Mouse (Mus musculus): ENCODE measurements around the gene Mcrs1. TPM values are rescaled to one million over a fixed set of nuclear protein-coding genes. Genes with fewer than 3 reads are reported as not detected.
A peak's percentile ranks its signal among the peaks of the same experiment; 100 is the strongest.

Gene Mcrs1
- 114 and 129 TPM in 2 replicates for polyA plus RNA-seq (2015; fragmentation: Nextera tagmentation; extraction: Ambion mirVana)

GRCm38 (mm10) chr15:99251626-99252380, at the start of gene Mcrs1:
Gene Mcrs1 (minus strand): TSS chr15:99251961.
- H3K36me3 ChIP-seq = peaks cover 27% of the 10 kb centered on the region
- no peaks in the 10 kb centered on the region for H3K9me3 ChIP-seq
- ATAC-seq (ENCODE audit: insufficient number of reproducible peaks, low FRiP score, low TSS enrichment, low read depth) = peak; percentile 95
- H3K4me3 ChIP-seq = peak within 1 kb of the TSS; percentile 70
- H3K4me1 ChIP-seq = peaks cover 15% of the 10 kb centered on the region; the same call in 1 of the 2 replicates
- peak within 1 kb of the TSS; percentile 73 for H3K4me2 ChIP-seq
- H3K27ac ChIP-seq = peak within 1 kb of the TSS; percentile 98
- WGBS = under 1% methylated on average over 52 of the region's 52 CpGs
- H3K27me3 ChIP-seq = no peaks in the 10 kb centered on the region
- H3K9ac ChIP-seq = peak within 1 kb of the TSS; percentile 37

DNA sequence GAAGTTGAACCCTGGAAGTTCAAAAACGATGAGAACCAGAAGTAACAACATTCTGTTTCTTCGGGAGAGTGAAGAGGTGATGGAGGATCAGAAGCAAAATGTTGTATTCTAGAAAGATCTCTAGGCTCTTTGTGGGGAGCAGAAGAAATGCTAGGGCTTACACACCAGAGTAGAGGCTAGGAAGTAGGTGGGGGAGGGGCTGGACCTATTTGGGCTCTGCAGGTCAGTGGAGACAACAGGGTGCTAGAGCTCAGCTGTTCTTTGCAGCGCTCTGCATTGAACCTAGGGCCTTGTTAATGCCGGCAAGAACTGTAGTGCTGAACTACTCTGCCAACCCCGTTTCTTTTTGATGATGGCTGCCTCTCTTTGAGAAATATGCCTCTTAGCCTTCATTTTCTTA, 44.5 kb upstream of the Mcrs1 start:
- Histone ChIP-seq H3K4me3 (peak overlapping the region; percentile 70), H3K36me3 (no peaks in the 10 kb centered on the region), H3K27me3 (no peaks in the 10 kb centered on the region), H3K4me1 (peaks cover 22% of the 10 kb centered on the region), H3K9ac (no peak overlapping the region), H3K9me3 (no peaks in the 10 kb centered on the region), H3K4me2 (peak overlapping the region; percentile 69; the same call in 1 of the 2 replicates), H3K27ac (peak overlapping the region; percentile 29; the same call in 1 of the 2 replicates)
- ATAC-seq (ENCODE audit: insufficient number of reproducible peaks, low FRiP score, low TSS enrichment, low read depth) = no peak
- WGBS = 42% methylated on average over 5 of the region's 5 CpGs

DNA sequence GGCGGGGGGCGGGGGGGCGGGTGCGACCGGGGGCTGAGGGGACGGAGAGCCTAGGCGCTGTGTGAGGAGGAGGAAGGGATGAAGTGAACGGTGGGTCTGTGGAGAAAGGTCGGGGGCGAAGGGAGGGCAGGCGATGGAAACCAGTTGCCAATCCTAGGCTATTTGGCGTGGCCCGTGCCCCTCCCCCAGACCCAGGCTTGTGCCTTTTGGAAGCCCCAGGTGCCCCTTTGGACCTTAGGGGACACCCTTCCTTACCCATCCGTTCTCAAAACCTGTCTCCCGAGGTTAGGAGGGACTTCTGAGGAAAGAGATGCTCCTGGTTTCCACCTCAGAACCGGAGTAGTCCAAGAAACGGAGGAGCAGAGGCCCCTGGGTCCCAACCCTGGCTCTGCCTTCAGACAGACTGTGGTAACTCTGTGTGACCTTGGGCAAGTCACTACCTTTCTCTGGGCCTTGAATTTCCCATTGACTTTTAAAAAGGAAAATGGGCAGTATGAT, 43.8 kb upstream of the Mcrs1 start, which contains the start of gene Fam186b:
Gene Fam186b (minus strand): TSS at position 405 of the 498 bp plus-strand sequence.
- no peaks in the 10 kb centered on the region for H3K27me3 ChIP-seq
- peak within 1 kb of the TSS; percentile 61 for H3K9ac ChIP-seq
- no peak for ATAC-seq (ENCODE audit: insufficient number of reproducible peaks, low FRiP score, low TSS enrichment, low read depth)
- WGBS = 2% methylated on average over 15 of the region's 17 CpGs
- H3K36me3 ChIP-seq = no peaks in the 10 kb centered on the region
- H3K4me3 ChIP-seq = peak within 1 kb of the TSS; percentile 70
- H3K4me1 ChIP-seq = peaks cover 22% of the 10 kb centered on the region
- no peaks in the 10 kb centered on the region for H3K9me3 ChIP-seq
- peak within 1 kb of the TSS; percentile 94 for H3K27ac ChIP-seq
- H3K4me2 ChIP-seq = peak within 1 kb of the TSS; percentile 69

DNA sequence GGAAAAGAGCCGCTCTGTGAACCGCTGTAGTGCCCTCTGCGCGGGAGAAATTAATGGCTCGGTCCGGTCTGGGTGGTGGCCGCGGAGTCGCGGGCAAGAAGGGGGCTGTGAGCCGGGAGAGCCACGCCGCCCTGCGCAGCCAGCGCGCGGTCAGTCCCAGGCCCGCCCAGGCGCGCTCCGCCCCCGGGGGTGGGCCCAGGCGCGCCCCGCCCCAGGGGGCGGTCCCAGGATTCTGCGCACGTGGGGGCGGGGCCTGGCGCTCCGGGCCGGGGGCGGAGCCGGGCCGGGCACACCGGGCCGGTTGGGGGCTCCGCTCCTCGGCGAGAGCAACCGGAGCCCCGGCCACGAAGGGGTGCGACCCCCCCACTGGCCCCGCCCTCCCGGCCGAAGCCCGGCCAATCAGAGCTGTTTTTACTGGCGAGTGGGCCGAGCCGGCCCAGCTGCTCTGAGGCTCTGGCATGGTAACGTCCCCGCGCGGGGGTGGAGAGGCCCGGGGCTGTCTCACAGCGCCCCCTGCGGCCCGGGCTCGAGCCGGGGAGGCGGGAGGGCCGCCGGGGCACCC, 43.1 kb upstream of the Mcrs1 start, which contains the start of gene Prpf40b:
Gene Prpf40b (plus strand): TSS at position 275 of the 562 bp plus-strand sequence.
- no peaks in the 10 kb centered on the region for H3K9me3 ChIP-seq
- peak within 1 kb of the TSS; percentile 94 for H3K27ac ChIP-seq
- no peaks in the 10 kb centered on the region for H3K36me3 ChIP-seq
- peak within 1 kb of the TSS; percentile 61 for H3K9ac ChIP-seq
- H3K27me3 ChIP-seq = no peaks in the 10 kb centered on the region
- H3K4me1 ChIP-seq = peaks cover 22% of the 10 kb centered on the region
- peak within 1 kb of the TSS; percentile 70 for H3K4me3 ChIP-seq
- 0% methylated on average over 55 of the region's 64 CpGs for WGBS
- peak within 1 kb of the TSS; percentile 69 for H3K4me2 ChIP-seq
- peak; percentile 94 for ATAC-seq (ENCODE audit: insufficient number of reproducible peaks, low FRiP score, low TSS enrichment, low read depth)

DNA sequence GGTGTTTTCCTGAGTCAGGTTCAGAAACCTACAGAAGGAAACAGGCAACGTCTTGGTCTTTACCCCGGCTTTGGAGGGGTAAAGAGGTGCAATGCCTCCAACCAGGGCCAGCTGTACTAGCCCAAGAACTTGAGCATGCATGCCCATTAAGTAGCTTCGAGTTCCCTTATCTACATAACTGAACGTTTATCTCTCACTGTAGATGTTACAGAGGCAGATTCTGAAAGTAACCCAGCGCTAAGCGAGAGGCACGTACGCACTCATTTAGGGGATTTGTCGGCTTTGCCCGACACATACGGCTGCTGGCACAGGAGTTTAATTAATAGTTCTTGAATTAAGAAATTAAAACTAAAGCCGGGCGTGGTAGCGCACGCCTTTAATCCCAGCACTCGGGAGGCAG, 42.5 kb upstream of the Mcrs1 start:
- peaks cover 22% of the 10 kb centered on the region for H3K4me1 ChIP-seq
- WGBS = 20% methylated on average over 16 of the region's 16 CpGs

GRCm38 (mm10) chr15:99290586-99290985, 38.8 kb upstream of the Mcrs1 start:
- Histone ChIP-seq H3K36me3 (no peaks in the 10 kb centered on the region), H3K4me2 (no peak overlapping the region), H3K27me3 (no peaks in the 10 kb centered on the region), H3K4me3 (no peak overlapping the region), H3K27ac (no peak overlapping the region), H3K9ac (no peak overlapping the region), H3K9me3 (no peaks in the 10 kb centered on the region), H3K4me1 (peaks cover 8% of the 10 kb centered on the region; the same call in 1 of the 2 replicates)
- 85% methylated on average over 11 of the region's 11 CpGs for WGBS
- ATAC-seq (ENCODE audit: insufficient number of reproducible peaks, low FRiP score, low TSS enrichment, low read depth) = no peak

More for the DNA sequence above, 42.5 kb upstream of the Mcrs1 start:
- Histone ChIP-seq H3K27ac (peak overlapping the region; percentile 94), H3K27me3 (no peaks in the 10 kb centered on the region), H3K4me2 (peak overlapping the region; percentile 69), H3K4me3 (peak overlapping the region; percentile 70), H3K9me3 (no peaks in the 10 kb centered on the region), H3K9ac (peak overlapping the region; percentile 61; the same call in 1 of the 2 replicates), H3K36me3 (no peaks in the 10 kb centered on the region)
- ATAC-seq (ENCODE audit: insufficient number of reproducible peaks, low FRiP score, low TSS enrichment, low read depth) = no peak

DNA sequence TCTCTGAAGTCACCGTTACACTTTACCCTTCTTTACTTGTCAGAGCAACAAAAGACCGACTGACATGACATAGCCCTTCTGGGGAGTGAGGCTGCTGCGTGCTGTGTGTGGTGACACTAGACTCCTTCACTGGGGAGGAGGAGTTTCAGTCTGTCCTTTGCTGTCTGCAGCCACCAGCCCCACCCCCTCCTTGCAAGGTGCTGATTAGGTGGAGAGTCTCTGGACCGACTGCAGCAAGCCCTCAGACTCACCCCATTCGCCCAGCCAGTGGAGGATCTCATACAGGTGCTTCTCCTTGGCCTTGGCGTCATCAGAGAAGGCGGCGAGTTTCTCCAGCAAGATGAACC, 33.4 kb upstream of the Mcrs1 start:
- no peaks in the 10 kb centered on the region for H3K4me1 ChIP-seq
- no peaks in the 10 kb centered on the region for H3K27me3 ChIP-seq
- H3K36me3 ChIP-seq = no peaks in the 10 kb centered on the region
- ATAC-seq (ENCODE audit: insufficient number of reproducible peaks, low FRiP score, low TSS enrichment, low read depth) = no peak
- no peaks in the 10 kb centered on the region for H3K9me3 ChIP-seq
- no peak overlapping the region for H3K4me3 ChIP-seq
- 50% methylated on average over 8 of the region's 8 CpGs for WGBS
- no peak overlapping the region for H3K9ac ChIP-seq
- no peak overlapping the region for H3K4me2 ChIP-seq
- no peak overlapping the region for H3K27ac ChIP-seq

DNA sequence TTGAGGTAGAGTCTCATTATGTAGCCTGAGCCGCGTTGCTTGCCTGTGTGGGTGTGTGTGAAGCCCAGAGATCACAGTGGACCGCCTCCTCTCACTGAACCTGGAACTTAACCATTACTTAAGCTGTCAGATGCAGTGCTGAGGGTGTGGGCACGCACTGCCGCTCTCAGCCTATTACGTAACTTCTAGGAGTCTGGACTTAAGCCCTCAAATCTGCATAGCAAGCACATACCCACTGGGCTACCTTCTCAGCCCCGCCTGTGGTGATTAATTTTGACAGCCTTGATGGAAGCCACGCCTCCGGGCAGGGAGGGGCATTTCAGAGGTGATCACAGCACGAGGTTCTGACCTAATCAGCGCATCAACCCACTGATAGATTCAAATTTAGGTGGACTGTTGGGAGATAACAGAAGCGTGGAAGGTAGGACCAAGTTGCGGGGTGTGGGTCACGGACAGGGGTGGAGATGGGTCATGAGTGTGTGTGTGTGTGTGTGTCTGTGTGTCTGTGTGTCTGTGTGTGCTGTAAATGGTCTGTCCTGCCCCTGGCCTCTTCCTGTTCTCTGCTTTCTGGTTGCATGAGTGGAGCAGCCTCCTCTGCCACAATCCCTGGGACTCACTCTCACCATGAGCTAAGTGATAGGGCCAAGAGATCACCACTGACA, 32.9 kb upstream of the Mcrs1 start:
- Histone ChIP-seq H3K9me3 (no peaks in the 10 kb centered on the region), H3K27me3 (no peaks in the 10 kb centered on the region), H3K27ac (no peak overlapping the region), H3K36me3 (no peaks in the 10 kb centered on the region), H3K4me3 (no peak overlapping the region), H3K4me2 (no peak overlapping the region), H3K4me1 (no peaks in the 10 kb centered on the region), H3K9ac (no peak overlapping the region)
- no peak for ATAC-seq (ENCODE audit: insufficient number of reproducible peaks, low FRiP score, low TSS enrichment, low read depth)
- WGBS = 39% methylated on average over 14 of the region's 14 CpGs

GRCm38 (mm10) chr15:99283456-99283855, 31.7 kb upstream of the Mcrs1 start:
- peaks cover 2% of the 10 kb centered on the region for H3K4me1 ChIP-seq
- 70% methylated on average over 10 of the region's 10 CpGs for WGBS
- ATAC-seq (ENCODE audit: insufficient number of reproducible peaks, low FRiP score, low TSS enrichment, low read depth) = no peak
- no peaks in the 10 kb centered on the region for H3K27me3 ChIP-seq
- H3K4me3 ChIP-seq = no peak overlapping the region
- no peaks in the 10 kb centered on the region for H3K9me3 ChIP-seq
- no peak overlapping the region for H3K9ac ChIP-seq
- H3K27ac ChIP-seq = no peak overlapping the region
- H3K36me3 ChIP-seq = no peaks in the 10 kb centered on the region
- H3K4me2 ChIP-seq = no peak overlapping the region

GRCm38 (mm10) chr15:99278271-99278670, 26.5 kb upstream of the Mcrs1 start:
- Histone ChIP-seq H3K9ac (no peak overlapping the region), H3K27ac (0 out of 2 replicates have a peak overlapping the region, but pooled peaks have one; percentile 17), H3K4me3 (no peak overlapping the region), H3K4me1 (peaks cover 10% of the 10 kb centered on the region), H3K9me3 (no peaks in the 10 kb centered on the region), H3K27me3 (no peaks in the 10 kb centered on the region), H3K36me3 (no peaks in the 10 kb centered on the region), H3K4me2 (no peak overlapping the region)
- ATAC-seq (ENCODE audit: insufficient number of reproducible peaks, low FRiP score, low TSS enrichment, low read depth) = no peak
- WGBS = 53% methylated on average over 7 of the region's 7 CpGs

- no peaks in the 10 kb centered on the region for H3K9me3 ChIP-seq
- H3K4me3 ChIP-seq = no peak overlapping the region
- no peaks in the 10 kb centered on the region for H3K27me3 ChIP-seq
- H3K36me3 ChIP-seq = no peaks in the 10 kb centered on the region
- H3K4me1 ChIP-seq = peaks cover 15% of the 10 kb centered on the region
- H3K9ac ChIP-seq = no peak overlapping the region
- no peak overlapping the region for H3K27ac ChIP-seq
- H3K4me2 ChIP-seq = no peak overlapping the region
- ATAC-seq (ENCODE audit: insufficient number of reproducible peaks, low FRiP score, low TSS enrichment, low read depth) = no peak
- 78% methylated on average over 8 of the region's 8 CpGs for WGBS
Observed at GRCm38 (mm10) chr15:99276095-99276494, 24.3 kb upstream of the Mcrs1 start.
